ENCODE assay signal across 31 mouse cellular contexts in the genomic region with DNA sequence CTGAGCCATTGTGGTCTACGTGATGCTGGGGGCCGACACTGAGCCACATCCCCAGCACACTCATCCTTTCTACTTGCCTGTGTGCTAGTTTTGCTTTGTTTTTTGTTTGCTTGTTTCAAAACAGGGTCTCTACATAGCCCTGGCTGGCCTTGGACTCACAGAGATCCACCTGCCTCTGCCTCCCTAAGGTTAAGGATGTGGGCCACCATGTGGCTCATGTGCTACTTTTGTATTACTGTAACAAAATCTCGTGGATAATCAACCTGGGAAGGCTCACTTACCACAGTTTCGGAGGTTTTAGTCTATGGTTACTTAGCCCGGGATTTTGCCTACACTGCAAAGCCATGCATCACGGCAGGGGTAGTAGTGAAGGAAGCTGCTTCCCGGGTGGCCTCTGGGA.
"Had no signal": no experiment of that assay in that cellular context is flagged by ENCODE, and none has a peak within 500 bp of the region (broad histone marks: within the 10 kb centered on the region; RNA-seq: fewer than 3 reads in every experiment).

No protein-coding gene starts in this region.

- ATAC-seq: liver, embryonic 12.5 days; liver, postnatal 0 days; lung, postnatal 0 days; midbrain, embryonic 13.5 days; midbrain, embryonic 15.5 days; midbrain, embryonic 16.5 days had no signal

- H3K9me3 ChIP-seq: limb, embryonic 10.5 days; limb, embryonic 12.5 days; limb, embryonic 13.5 days; limb, embryonic 15.5 days; liver, embryonic 12.5 days; liver, embryonic 13.5 days; liver, embryonic 15.5 days; lung, embryonic 15.5 days; midbrain, embryonic 10.5 days; midbrain, embryonic 12.5 days; midbrain, embryonic 13.5 days; midbrain, embryonic 15.5 days; neural tube, embryonic 12.5 days had no signal

- H3K4me3 ChIP-seq: left cerebral cortex, adult 2 months; limb, embryonic 10.5 days; limb, embryonic 12.5 days; limb, embryonic 13.5 days; limb, embryonic 15.5 days; liver, embryonic 12.5 days; liver, embryonic 13.5 days; liver, embryonic 15.5 days; lung, embryonic 15.5 days; megakaryocyte, embryonic 14.5 days; midbrain, embryonic 10.5 days; midbrain, embryonic 12.5 days; midbrain, embryonic 13.5 days; midbrain, embryonic 15.5 days; myocyte; neural tube, embryonic 12.5 days had no signal

- H3K36me3 ChIP-seq: limb, embryonic 10.5 days; limb, embryonic 12.5 days; limb, embryonic 13.5 days; limb, embryonic 15.5 days; liver, embryonic 12.5 days; liver, embryonic 13.5 days; liver, embryonic 15.5 days; lung, embryonic 15.5 days; midbrain, embryonic 10.5 days; midbrain, embryonic 12.5 days; midbrain, embryonic 13.5 days; midbrain, embryonic 15.5 days; neural tube, embryonic 12.5 days had no signal

- H3K4me2 ChIP-seq: limb, embryonic 12.5 days; limb, embryonic 13.5 days; limb, embryonic 15.5 days; liver, embryonic 11.5 days; liver, embryonic 12.5 days; liver, embryonic 13.5 days; liver, embryonic 15.5 days; lung, embryonic 14.5 days; lung, embryonic 15.5 days; midbrain, embryonic 12.5 days; midbrain, embryonic 13.5 days; midbrain, embryonic 15.5 days; neural tube, embryonic 12.5 days had no signal

- H3K9ac ChIP-seq: limb, embryonic 12.5 days; limb, embryonic 13.5 days; limb, embryonic 15.5 days; liver, embryonic 12.5 days; liver, embryonic 13.5 days; liver, embryonic 14.5 days; liver, embryonic 15.5 days; liver, postnatal 0 days; lung, embryonic 14.5 days; lung, embryonic 15.5 days; midbrain, embryonic 12.5 days; midbrain, embryonic 13.5 days; midbrain, embryonic 15.5 days; neural tube, embryonic 12.5 days had no signal

- DNase-seq: left cerebral cortex, postnatal 4 days; liver; liver, embryonic 13.5 days; liver, postnatal 0 days; lung, adult 18-20 months; lung, adult 2 months; lung, embryonic 14.5 days; lung, postnatal 10 days; lung, postnatal 14 days; lung, postnatal 36 days; lung, postnatal 4 days had no signal

- H3K4me1 ChIP-seq: limb, embryonic 12.5 days; limb, embryonic 15.5 days; liver, embryonic 12.5 days; liver, embryonic 13.5 days; liver, embryonic 15.5 days; lung, embryonic 15.5 days; megakaryocyte, embryonic 14.5 days had no signal

- H3K27me3 ChIP-seq: limb, embryonic 12.5 days; limb, embryonic 13.5 days; limb, embryonic 15.5 days; liver, embryonic 13.5 days; liver, embryonic 15.5 days; lung, embryonic 15.5 days; midbrain, embryonic 12.5 days; midbrain, embryonic 13.5 days; midbrain, embryonic 15.5 days; neural tube, embryonic 12.5 days had no signal

- H3K27ac ChIP-seq: left cerebral cortex, adult 2 months; limb, embryonic 10.5 days; limb, embryonic 12.5 days; limb, embryonic 13.5 days; limb, embryonic 15.5 days; liver, embryonic 12.5 days; liver, embryonic 13.5 days; liver, embryonic 14.5 days; liver, embryonic 15.5 days; lung, embryonic 15.5 days; macrophage; midbrain, embryonic 10.5 days; midbrain, embryonic 12.5 days; midbrain, embryonic 13.5 days; midbrain, embryonic 15.5 days; neural tube, embryonic 12.5 days had no signal
